ENCODE assay signal across 9 mouse cellular contexts in the genomic region with DNA sequence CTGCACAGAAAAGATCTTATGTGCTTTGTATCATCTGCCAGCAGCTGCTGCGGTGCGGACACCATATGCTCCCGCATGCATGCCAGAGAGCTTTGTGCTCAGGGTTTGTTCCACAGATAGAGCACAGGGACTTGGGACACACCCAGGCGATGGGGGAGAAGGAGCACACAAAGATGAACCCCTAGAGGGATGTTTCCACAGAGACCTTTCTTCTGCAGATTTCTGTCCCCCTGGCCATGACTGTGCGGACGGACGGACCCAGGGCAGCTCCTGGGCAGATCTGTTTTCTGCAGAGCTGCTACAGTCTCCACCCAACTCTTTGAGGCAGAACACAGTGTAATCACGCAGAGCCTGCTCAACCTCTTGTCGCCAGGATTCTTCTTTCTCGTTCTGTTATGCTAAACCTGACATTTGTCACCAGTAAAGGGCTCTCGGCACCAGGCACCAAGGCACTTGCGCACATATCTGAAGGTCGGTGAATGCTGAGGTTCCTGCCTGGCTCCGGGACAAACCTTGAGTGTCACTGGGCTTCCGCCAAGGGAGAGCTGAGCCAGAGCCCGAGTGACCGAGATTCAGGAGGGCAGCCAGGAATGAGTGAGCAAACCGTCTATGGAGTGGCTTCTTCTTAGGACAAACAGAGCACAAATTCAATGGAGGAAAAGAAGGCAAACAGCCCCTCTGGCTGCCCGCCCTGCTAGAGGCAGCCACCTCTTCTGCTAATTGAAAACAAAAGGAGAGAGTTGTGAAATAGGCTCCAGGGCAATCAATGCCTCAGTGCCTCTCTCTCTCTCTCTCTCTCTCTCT. TPM values are rescaled to one million over a fixed set of nuclear protein-coding genes. Genes with fewer than 3 reads are reported as not detected.
DNase-seq lines count a peak whose midpoint lies in the region; ATAC-seq lines count a peak whose summit lies in the region.
"Had no signal": no experiment of that assay in that cellular context is flagged by ENCODE, and none has a peak within 500 bp of the region (broad histone marks: within the 10 kb centered on the region; RNA-seq: fewer than 3 reads in every experiment).

No protein-coding gene starts in this region.

- H3K36me3 ChIP-seq in forebrain, embryonic 12.5 days (replicated peaks) = no peaks in the 10 kb centered on the region
- H3K36me3 ChIP-seq in heart, embryonic 15.5 days = no peaks in the 10 kb centered on the region
- no peaks in the 10 kb centered on the region for H3K36me3 ChIP-seq in liver, embryonic 12.5 days
- no peaks in the 10 kb centered on the region for H3K36me3 ChIP-seq in neural tube, embryonic 12.5 days

- peak; percentile 81 for DNase-seq in 3134 (ENCODE audit: extremely low read depth, insufficient read length, low spot score)
- DNase-seq in kidney, postnatal 10 days = peak; percentile 69
- DNase-seq in thymus, postnatal 4 days = no peak

- H3K27me3 ChIP-seq in forebrain, embryonic 12.5 days = peaks cover 17% of the 10 kb centered on the region
- no peaks in the 10 kb centered on the region for H3K27me3 ChIP-seq in heart, embryonic 15.5 days
- H3K27me3 ChIP-seq in liver, embryonic 12.5 days (replicated peaks) = peaks cover 23% of the 10 kb centered on the region
- H3K27me3 ChIP-seq in neural tube, embryonic 12.5 days (replicated peaks) = 0 out of 2 replicates have a peak, but pooled peaks cover 2% of the 10 kb centered on the region
- H3K27me3 ChIP-seq: CH12.LX had no signal

- 38% methylated on average over 19 of the region's 19 CpGs for WGBS in forebrain, embryonic 12.5 days
- 20% methylated on average over 19 of the region's 19 CpGs for WGBS in heart, embryonic 15.5 days
- 52% methylated on average over 19 of the region's 19 CpGs for WGBS in liver, embryonic 12.5 days (ENCODE audit: insufficient replicate concordance)
- WGBS in neural tube, embryonic 12.5 days = 28% methylated on average over 19 of the region's 19 CpGs

- ATAC-seq in forebrain, embryonic 12.5 days (ENCODE audit: low FRiP score) = peak; percentile 60
- ATAC-seq in heart, embryonic 15.5 days (replicated peaks; ENCODE audit: insufficient number of reproducible peaks, insufficient read depth, low FRiP score, low read depth) = peak; percentile 81
- ATAC-seq in liver, embryonic 12.5 days = no peak
- ATAC-seq in neural tube, embryonic 12.5 days (ENCODE audit: low FRiP score, low read depth) = peak; percentile 63

- peak overlapping the region; percentile 12; the same call in 1 of the 2 replicates for H3K27ac ChIP-seq in brown adipose tissue, adult 24 weeks (replicated peaks; ENCODE audit: low read depth, low read length)
- peak overlapping the region; percentile 91 for H3K27ac ChIP-seq in forebrain, embryonic 12.5 days
- H3K27ac ChIP-seq in heart, embryonic 15.5 days = peak overlapping the region; percentile 91
- H3K27ac ChIP-seq in liver, embryonic 12.5 days = peak overlapping the region; percentile 27; the same call in 1 of the 2 replicates
- H3K27ac ChIP-seq in neural tube, embryonic 12.5 days = peak overlapping the region; percentile 62; the same call in 1 of the 2 replicates

- peak overlapping the region; percentile 47; the same call in 1 of the 2 replicates for H3K9ac ChIP-seq in forebrain, embryonic 12.5 days
- H3K9ac ChIP-seq in heart, embryonic 15.5 days = peak overlapping the region; percentile 44
- H3K9ac ChIP-seq in liver, embryonic 12.5 days = no peak overlapping the region
- peak overlapping the region; percentile 47 for H3K9ac ChIP-seq in neural tube, embryonic 12.5 days

- peak overlapping the region; percentile 29 for H3K4me2 ChIP-seq in forebrain, embryonic 12.5 days
- peak overlapping the region; percentile 55 for H3K4me2 ChIP-seq in heart, embryonic 15.5 days
- H3K4me2 ChIP-seq in liver, embryonic 12.5 days = peak overlapping the region; percentile 27
- H3K4me2 ChIP-seq in neural tube, embryonic 12.5 days (replicated peaks) = peak overlapping the region; percentile 48

- no peaks in the 10 kb centered on the region for H3K9me3 ChIP-seq in forebrain, embryonic 12.5 days
- H3K9me3 ChIP-seq in heart, embryonic 15.5 days (replicated peaks) = no peaks in the 10 kb centered on the region
- no peaks in the 10 kb centered on the region for H3K9me3 ChIP-seq in liver, embryonic 12.5 days (replicated peaks)
- H3K9me3 ChIP-seq in neural tube, embryonic 12.5 days = no peaks in the 10 kb centered on the region

- H3K4me1 ChIP-seq in brown adipose tissue, adult 24 weeks (ENCODE audit: control insufficient read depth, insufficient read depth, insufficient read length, low read length) = peaks cover 4% of the 10 kb centered on the region
- H3K4me1 ChIP-seq in forebrain, embryonic 12.5 days = peaks cover 28% of the 10 kb centered on the region
- peaks cover 33% of the 10 kb centered on the region for H3K4me1 ChIP-seq in heart, embryonic 15.5 days (replicated peaks)
- peaks cover 22% of the 10 kb centered on the region for H3K4me1 ChIP-seq in liver, embryonic 12.5 days
- peaks cover 16% of the 10 kb centered on the region for H3K4me1 ChIP-seq in neural tube, embryonic 12.5 days

- no peak overlapping the region for H3K4me3 ChIP-seq in brown adipose tissue, adult 24 weeks (ENCODE audit: insufficient read depth, low read depth, low read length)
- no peak overlapping the region for H3K4me3 ChIP-seq in forebrain, embryonic 12.5 days (replicated peaks)
- peak overlapping the region; percentile 19 for H3K4me3 ChIP-seq in heart, embryonic 15.5 days
- H3K4me3 ChIP-seq in liver, embryonic 12.5 days = no peak overlapping the region
- H3K4me3 ChIP-seq in neural tube, embryonic 12.5 days = no peak overlapping the region

RNA-seq across cellular contexts. Expression of a gene that starts 56.2 kb away (rescaled TPM):
- 23.0 and 54.1 TPM in 2 replicates for polyA plus RNA-seq in brown adipose tissue, adult 24 weeks (2012; ENCODE audit: insufficient read depth, insufficient read length, missing spikeins)
- 211 and 218 TPM in 2 replicates for polyA plus RNA-seq in forebrain, embryonic 12.5 days (2016; fragmentation: Nextera tagmentation; extraction: Ambion mirVana)
- polyA plus RNA-seq in heart, embryonic 15.5 days (2015; fragmentation: Nextera tagmentation; extraction: Ambion mirVana) = 47.3 and 49.1 TPM in 2 replicates
- 22.2 and 23.3 TPM in 2 replicates for polyA plus RNA-seq in liver, embryonic 12.5 days (2016; fragmentation: Nextera tagmentation; extraction: Ambion mirVana)
- 237 and 261 TPM in 2 replicates for polyA plus RNA-seq in neural tube, embryonic 12.5 days (2016; fragmentation: Nextera tagmentation; extraction: Ambion mirVana)

Comparison
In these comparisons a context has a peak if more than half of its experiments do, and no peak if none do; other contexts are left out.
1. H3K27ac ChIP-seq: peak in every context shown above with its lines; median percentile 91 in forebrain, embryonic 12.5 days; 91 in heart, embryonic 15.5 days; 62 in neural tube, embryonic 12.5 days; 27 in liver, embryonic 12.5 days; 12 in brown adipose tissue, adult 24 weeks.